Mouse (Mus musculus): ENCODE data around the gene Cc2d2b. TPM values are rescaled to one million over a fixed set of nuclear protein-coding genes. Genes with fewer than 3 reads are reported as not detected.

The Cc2d2b gene
- polyA plus RNA-seq (2016; fragmentation: Nextera tagmentation; extraction: Ambion mirVana) = 0.05 and 0.08 TPM in 2 replicates

- Histone ChIP-seq H3K4me2 (peak within 1 kb of the TSS; percentile 30), H3K9me3 (no peaks in the 10 kb centered on the region), H3K36me3 (no peaks in the 10 kb centered on the region), H3K4me1 (replicated peaks) (no peaks in the 10 kb centered on the region), H3K27ac (no peak within 1 kb of the TSS), H3K9ac (replicated peaks) (no peak within 1 kb of the TSS), H3K4me3 (replicated peaks) (no peak within 1 kb of the TSS), H3K27me3 (no peaks in the 10 kb centered on the region)
- ATAC-seq (ENCODE audit: insufficient number of reproducible peaks, insufficient read depth, low FRiP score, low TSS enrichment, low read depth) = no peak
- 58% methylated on average over 17 of the region's 17 CpGs for WGBS
Measured at GRCm38 (mm10) chr19:40748559-40748958, at the start of gene Cc2d2b. Cc2d2b (plus strand) TSS chr19:40748753.

- Histone ChIP-seq H3K27ac (no peak overlapping the region), H3K4me2 (no peak overlapping the region), H3K4me1 (replicated peaks) (peaks cover 6% of the 10 kb centered on the region; the same call in 1 of the 2 replicates), H3K4me3 (replicated peaks) (no peak overlapping the region), H3K36me3 (no peaks in the 10 kb centered on the region), H3K27me3 (no peaks in the 10 kb centered on the region; the same call in 1 of the 2 replicates), H3K9me3 (no peaks in the 10 kb centered on the region), H3K9ac (replicated peaks) (no peak overlapping the region)
- ATAC-seq (ENCODE audit: insufficient number of reproducible peaks, insufficient read depth, low FRiP score, low TSS enrichment, low read depth) = no peak
- WGBS = 89% methylated on average over 5 of the region's 5 CpGs
Measured at GRCm38 (mm10) chr19:40699816-40700215, 48.7 kb upstream of the Cc2d2b start.

- H3K27me3 ChIP-seq = no peaks in the 10 kb centered on the region; the same call in 1 of the 2 replicates
- no peak overlapping the region for H3K4me3 ChIP-seq (replicated peaks)
- no peaks in the 10 kb centered on the region for H3K36me3 ChIP-seq
- no peak overlapping the region for H3K9ac ChIP-seq (replicated peaks)
- no peak for ATAC-seq (ENCODE audit: insufficient number of reproducible peaks, insufficient read depth, low FRiP score, low TSS enrichment, low read depth)
- H3K4me1 ChIP-seq (replicated peaks) = peaks cover 6% of the 10 kb centered on the region; the same call in 1 of the 2 replicates
- no peak overlapping the region for H3K27ac ChIP-seq
- WGBS = 62% methylated on average over 4 of the region's 4 CpGs
- no peak overlapping the region for H3K4me2 ChIP-seq
- no peaks in the 10 kb centered on the region for H3K9me3 ChIP-seq
Measured at GRCm38 (mm10) chr19:40702406-40702805, 46.1 kb upstream of the Cc2d2b start.

- ATAC-seq (ENCODE audit: insufficient number of reproducible peaks, insufficient read depth, low FRiP score, low TSS enrichment, low read depth) = no peak
- no peak overlapping the region for H3K4me2 ChIP-seq
- H3K27me3 ChIP-seq = peaks cover 8% of the 10 kb centered on the region
- H3K36me3 ChIP-seq = no peaks in the 10 kb centered on the region
- H3K27ac ChIP-seq = no peak overlapping the region
- H3K4me3 ChIP-seq (replicated peaks) = no peak overlapping the region
- H3K9me3 ChIP-seq = no peaks in the 10 kb centered on the region
- peaks cover 7% of the 10 kb centered on the region for H3K4me1 ChIP-seq (replicated peaks)
- 82% methylated on average over 15 of the region's 16 CpGs for WGBS
- H3K9ac ChIP-seq (replicated peaks) = no peak overlapping the region
Measured at GRCm38 (mm10) chr19:40712889-40713628, 35.5 kb upstream of the Cc2d2b start.

- ATAC-seq (ENCODE audit: insufficient number of reproducible peaks, insufficient read depth, low FRiP score, low TSS enrichment, low read depth) = 0 out of 2 replicates have a peak, but pooled peaks have one; percentile 66
- Histone ChIP-seq H3K27me3 (peaks cover 8% of the 10 kb centered on the region), H3K9ac (replicated peaks) (no peak overlapping the region), H3K4me3 (replicated peaks) (no peak overlapping the region), H3K27ac (no peak overlapping the region), H3K4me2 (peak overlapping the region; percentile 13; the same call in 1 of the 2 replicates), H3K9me3 (no peaks in the 10 kb centered on the region), H3K4me1 (replicated peaks) (peaks cover 12% of the 10 kb centered on the region), H3K36me3 (no peaks in the 10 kb centered on the region)
- WGBS = 28% methylated on average over 5 of the region's 5 CpGs
Measured at GRCm38 (mm10) chr19:40714700-40715099, 33.9 kb upstream of the Cc2d2b start.

- Histone ChIP-seq H3K4me2 (no peak overlapping the region), H3K4me1 (replicated peaks) (peaks cover 20% of the 10 kb centered on the region), H3K9me3 (no peaks in the 10 kb centered on the region), H3K27ac (no peak overlapping the region), H3K9ac (replicated peaks) (no peak overlapping the region), H3K4me3 (replicated peaks) (no peak overlapping the region), H3K36me3 (no peaks in the 10 kb centered on the region), H3K27me3 (peaks cover 8% of the 10 kb centered on the region; the same call in 1 of the 2 replicates)
- ATAC-seq (ENCODE audit: insufficient number of reproducible peaks, insufficient read depth, low FRiP score, low TSS enrichment, low read depth) = no peak
- WGBS = 90% methylated on average over 6 of the region's 6 CpGs
Measured at GRCm38 (mm10) chr19:40716981-40717380, 31.6 kb upstream of the Cc2d2b start.

- Histone ChIP-seq H3K27ac (no peak overlapping the region), H3K27me3 (peaks cover 2% of the 10 kb centered on the region; the same call in 1 of the 2 replicates), H3K36me3 (no peaks in the 10 kb centered on the region), H3K4me2 (no peak overlapping the region), H3K9me3 (no peaks in the 10 kb centered on the region), H3K4me1 (replicated peaks) (peaks cover 24% of the 10 kb centered on the region), H3K9ac (replicated peaks) (0 out of 2 replicates have a peak overlapping the region, but pooled peaks have one; percentile 31), H3K4me3 (replicated peaks) (no peak overlapping the region)
- ATAC-seq (ENCODE audit: insufficient number of reproducible peaks, insufficient read depth, low FRiP score, low TSS enrichment, low read depth) = no peak
- whole genome bisulfite sequencing = 36% methylated on average over 11 of the region's 11 CpGs
Measured at GRCm38 (mm10) chr19:40719439-40720105, 29.0 kb upstream of the Cc2d2b start.

- ATAC-seq (ENCODE audit: insufficient number of reproducible peaks, insufficient read depth, low FRiP score, low TSS enrichment, low read depth) = no peak
- Histone ChIP-seq H3K4me2 (no peak overlapping the region), H3K4me3 (replicated peaks) (no peak overlapping the region), H3K27ac (no peak overlapping the region), H3K9me3 (no peaks in the 10 kb centered on the region), H3K4me1 (replicated peaks) (peaks cover 18% of the 10 kb centered on the region), H3K36me3 (no peaks in the 10 kb centered on the region), H3K27me3 (peaks cover 2% of the 10 kb centered on the region; the same call in 1 of the 2 replicates), H3K9ac (replicated peaks) (no peak overlapping the region)
- WGBS = 59% methylated on average over 12 of the region's 12 CpGs
Measured at GRCm38 (mm10) chr19:40720381-40720780, 28.2 kb upstream of the Cc2d2b start.

GRCm38 (mm10) chr19:40722137-40723038 is 26.2 kb upstream of the Cc2d2b start:
- H3K4me2 ChIP-seq = no peak overlapping the region
- 55% methylated on average over 11 of the region's 11 CpGs for WGBS
- no peaks in the 10 kb centered on the region for H3K36me3 ChIP-seq
- no peaks in the 10 kb centered on the region for H3K9me3 ChIP-seq
- peaks cover 25% of the 10 kb centered on the region for H3K4me1 ChIP-seq (replicated peaks)
- H3K27ac ChIP-seq = peak overlapping the region; percentile 59
- H3K4me3 ChIP-seq (replicated peaks) = no peak overlapping the region
- H3K9ac ChIP-seq (replicated peaks) = no peak overlapping the region
- no peak for ATAC-seq (ENCODE audit: insufficient number of reproducible peaks, insufficient read depth, low FRiP score, low TSS enrichment, low read depth)
- no peaks in the 10 kb centered on the region; the same call in 1 of the 2 replicates for H3K27me3 ChIP-seq

GRCm38 (mm10) chr19:40723516-40723915 is 25.0 kb upstream of the Cc2d2b start:
- H3K27ac ChIP-seq = no peak overlapping the region
- no peaks in the 10 kb centered on the region for H3K36me3 ChIP-seq
- no peak overlapping the region for H3K9ac ChIP-seq (replicated peaks)
- no peaks in the 10 kb centered on the region for H3K27me3 ChIP-seq
- 57% methylated on average over 10 of the region's 10 CpGs for WGBS
- H3K4me3 ChIP-seq (replicated peaks) = no peak overlapping the region
- no peak overlapping the region for H3K4me2 ChIP-seq
- peaks cover 29% of the 10 kb centered on the region for H3K4me1 ChIP-seq (replicated peaks)
- no peak for ATAC-seq (ENCODE audit: insufficient number of reproducible peaks, insufficient read depth, low FRiP score, low TSS enrichment, low read depth)
- H3K9me3 ChIP-seq = no peaks in the 10 kb centered on the region
